Mouse (Mus musculus) kidney, embryonic 16.5 days (tissue): ENCODE measurements at regions not wholly inside any gene's neighbourhood (a gene's known extent, or its start where the extent isn't known, plus 50 kb on each side); places are given as distances from the start of the nearest gene placed in this dataset.

Experiments used
- ATAC-seq: fragments of 200-750 bp; cut with Nextera tagmentation; 2 replicates; pipeline ENCODE4 v1.8.0; 2017; ENCODE audit warnings: moderate TSS enrichment; ENCODE audit not compliant: low FRiP score, low TSS enrichment
- H3K27ac ChIP-seq: fragments of 300-500 bp; sonication (generic); 2 replicates; pipeline ENCODE4 v1.5.1; 2014; ENCODE audit warnings: low read length
- H3K27me3 ChIP-seq: fragments of 300-500 bp; sonication (generic); 2 replicates; pipeline ENCODE4 v1.6.1; 2014; ENCODE audit warnings: low read length, control low read depth, mixed read lengths; ENCODE audit not compliant: insufficient read depth
- H3K36me3 ChIP-seq: fragments of 300-500 bp; sonication (generic); 2 replicates; pipeline ENCODE4 v1.6.1; 2014; ENCODE audit warnings: low read length, control low read depth, mixed read lengths; ENCODE audit not compliant: insufficient read depth
- H3K4me1 ChIP-seq: fragments of 300-500 bp; sonication (generic); 2 replicates; pipeline ENCODE4 v1.6.1; 2014; ENCODE audit warnings: low read length, control low read depth, mixed read lengths; ENCODE audit not compliant: insufficient read depth
- H3K4me2 ChIP-seq: fragments of 300-500 bp; sonication (generic); replicated peaks from 2 replicates; pipeline ENCODE4 v1.6.1; 2014; ENCODE audit warnings: low read depth, low read length
- H3K4me3 ChIP-seq: fragments of 300-500 bp; sonication (generic); 2 replicates; pipeline ENCODE4 v1.5.1; 2014; ENCODE audit warnings: mild to moderate bottlenecking, low read length
- H3K9ac ChIP-seq: fragments of 300-500 bp; sonication (generic); replicated peaks from 2 replicates; pipeline ENCODE4 v1.6.1; 2014; ENCODE audit warnings: low read length
- H3K9me3 ChIP-seq: fragments of 300-500 bp; sonication (generic); 2 replicates; pipeline ENCODE4 v1.6.1; 2016; ENCODE audit warnings: low read length, control low read depth
- WGBS: fragments of 180-500 bp; shearing (Covaris S2); extraction: QIAGEN DNeasy Blood & Tissue Kit; methylation state at CpG from one replicate; pipeline ENCODE4 v1.1.7; 2014; 5-methylcytosine and 5-hydroxymethylcytosine counted together

- no peaks in the 10 kb centered on the region for H3K9me3 ChIP-seq
- no peak for ATAC-seq
- no peak overlapping the region for H3K9ac ChIP-seq
- H3K27me3 ChIP-seq = no peaks in the 10 kb centered on the region
- no peaks in the 10 kb centered on the region for H3K36me3 ChIP-seq
- no peak overlapping the region for H3K27ac ChIP-seq
- H3K4me1 ChIP-seq = no peaks in the 10 kb centered on the region
- no peak overlapping the region for H3K4me3 ChIP-seq
- no peak overlapping the region for H3K4me2 ChIP-seq
- 79% methylated on average over 5 of the region's 5 CpGs for WGBS
Observed at GRCm38 (mm10) chr5:100248611-100249010, 89.0 kb upstream of the Tmem150c start.

DNA sequence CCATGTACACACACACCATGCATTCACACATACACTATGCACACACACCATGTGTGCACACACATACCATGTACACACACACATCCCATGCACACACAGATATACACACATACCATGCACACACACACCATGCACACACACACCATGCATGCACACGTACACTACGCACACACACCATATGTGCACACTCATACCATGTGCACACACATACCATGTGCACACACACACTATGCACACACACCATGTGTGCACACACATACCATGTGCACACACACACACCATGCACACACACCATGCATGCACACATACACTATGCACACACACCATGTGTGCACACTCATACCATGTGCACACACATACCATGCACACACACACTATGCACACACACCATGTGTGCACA is 87.1 kb upstream of the Tmem150c start:
- WGBS = 95% methylated on average over 2 of the region's 2 CpGs
- no peaks in the 10 kb centered on the region for H3K4me1 ChIP-seq
- H3K36me3 ChIP-seq = no peaks in the 10 kb centered on the region
- H3K4me2 ChIP-seq = no peak overlapping the region
- H3K27ac ChIP-seq = no peak overlapping the region
- H3K27me3 ChIP-seq = no peaks in the 10 kb centered on the region
- H3K9ac ChIP-seq = no peak overlapping the region
- H3K9me3 ChIP-seq = 0 out of 2 replicates have a peak, but pooled peaks cover 2% of the 10 kb centered on the region
- ATAC-seq = no peak
- H3K4me3 ChIP-seq = no peak overlapping the region

GRCm38 (mm10) chr5:100244811-100245210 is 85.2 kb upstream of the Tmem150c start:
- no peak for ATAC-seq
- Histone ChIP-seq H3K36me3 (no peaks in the 10 kb centered on the region), H3K9ac (no peak overlapping the region), H3K4me1 (no peaks in the 10 kb centered on the region), H3K9me3 (peaks cover 6% of the 10 kb centered on the region; the same call in 1 of the 2 replicates), H3K27ac (no peak overlapping the region), H3K27me3 (no peaks in the 10 kb centered on the region), H3K4me3 (no peak overlapping the region), H3K4me2 (no peak overlapping the region)
- WGBS = 68% methylated on average over 3 of the region's 3 CpGs

DNA sequence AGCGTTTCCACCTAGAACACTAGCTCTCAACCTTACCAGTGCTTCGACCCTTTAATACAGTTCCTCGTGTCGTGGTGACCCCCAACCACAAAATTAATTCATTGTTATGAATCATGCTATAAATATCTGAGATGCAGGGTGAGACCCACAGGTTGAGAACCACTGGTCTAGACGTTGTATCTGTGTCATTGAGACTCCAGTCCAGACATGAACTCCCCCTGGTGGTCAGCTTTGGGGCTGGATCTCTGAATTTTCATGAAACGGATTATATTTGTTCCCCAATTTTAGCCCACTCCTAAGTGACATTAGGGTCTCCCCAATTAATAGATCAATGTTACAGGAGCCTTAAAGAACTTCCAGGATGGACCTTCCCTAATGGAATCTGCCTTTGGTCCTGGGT is 81.3 kb upstream of the Tmem150c start:
- Histone ChIP-seq H3K9me3 (peaks cover 6% of the 10 kb centered on the region; the same call in 1 of the 2 replicates), H3K4me1 (no peaks in the 10 kb centered on the region), H3K4me2 (no peak overlapping the region), H3K4me3 (no peak overlapping the region), H3K36me3 (no peaks in the 10 kb centered on the region), H3K27ac (no peak overlapping the region), H3K27me3 (no peaks in the 10 kb centered on the region), H3K9ac (no peak overlapping the region)
- WGBS = 73% methylated on average over 6 of the region's 6 CpGs
- no peak for ATAC-seq

GRCm38 (mm10) chr5:100239632-100240031 is 80.0 kb upstream of the Tmem150c start:
- Histone ChIP-seq H3K27me3 (no peaks in the 10 kb centered on the region), H3K9me3 (peaks cover 6% of the 10 kb centered on the region; the same call in 1 of the 2 replicates), H3K27ac (no peak overlapping the region), H3K4me2 (no peak overlapping the region), H3K4me1 (no peaks in the 10 kb centered on the region), H3K4me3 (no peak overlapping the region), H3K36me3 (no peaks in the 10 kb centered on the region), H3K9ac (no peak overlapping the region)
- WGBS = 80% methylated on average over 7 of the region's 7 CpGs
- ATAC-seq = no peak

- Histone ChIP-seq H3K4me2 (no peak overlapping the region), H3K27ac (no peak overlapping the region), H3K4me3 (no peak overlapping the region), H3K9ac (no peak overlapping the region), H3K27me3 (no peaks in the 10 kb centered on the region), H3K4me1 (no peaks in the 10 kb centered on the region), H3K9me3 (peaks cover 6% of the 10 kb centered on the region; the same call in 1 of the 2 replicates), H3K36me3 (no peaks in the 10 kb centered on the region)
- WGBS = 81% methylated on average over 15 of the region's 15 CpGs
- ATAC-seq = no peak
Observed at GRCm38 (mm10) chr5:100238287-100239036, 78.9 kb upstream of the Tmem150c start.

DNA sequence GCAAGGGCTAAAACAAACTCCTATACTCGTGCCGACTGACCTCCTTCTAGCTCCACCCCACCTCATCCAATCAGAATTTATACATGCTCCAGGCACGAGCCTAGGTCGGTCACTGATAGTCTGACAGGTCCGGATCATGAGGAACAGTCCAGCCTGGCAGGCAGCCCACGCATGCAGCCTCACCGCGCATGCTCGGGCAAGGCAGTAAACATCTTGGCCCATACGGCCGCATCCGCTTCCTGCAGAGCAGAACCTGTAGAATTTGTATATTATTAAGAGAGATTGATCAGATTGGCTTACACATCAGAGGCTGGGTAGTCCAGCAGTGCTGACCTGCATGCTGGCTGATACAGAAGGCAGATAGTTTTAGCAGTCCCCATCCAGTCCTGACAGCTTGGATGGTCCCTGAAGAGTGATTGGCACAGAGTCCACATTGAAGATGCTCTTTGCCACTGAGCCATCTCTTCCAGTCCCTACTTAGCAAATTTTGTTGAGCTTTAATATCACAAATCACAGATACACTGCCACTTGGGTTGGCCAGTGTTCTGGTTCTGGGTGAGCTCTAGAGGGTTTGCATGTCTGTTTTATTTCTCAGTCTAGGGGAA is 78.2 kb upstream of the Tmem150c start:
- no peak overlapping the region for H3K4me2 ChIP-seq
- H3K4me1 ChIP-seq = no peaks in the 10 kb centered on the region
- no peaks in the 10 kb centered on the region for H3K27me3 ChIP-seq
- 90% methylated on average over 12 of the region's 12 CpGs for WGBS
- no peaks in the 10 kb centered on the region for H3K36me3 ChIP-seq
- ATAC-seq = no peak
- H3K27ac ChIP-seq = no peak overlapping the region
- H3K9ac ChIP-seq = no peak overlapping the region
- H3K4me3 ChIP-seq = no peak overlapping the region
- peaks cover 6% of the 10 kb centered on the region; the same call in 1 of the 2 replicates for H3K9me3 ChIP-seq

- H3K27me3 ChIP-seq = no peaks in the 10 kb centered on the region
- ATAC-seq = no peak
- H3K9ac ChIP-seq = no peak overlapping the region
- peaks cover under 1% of the 10 kb centered on the region; the same call in 1 of the 2 replicates for H3K9me3 ChIP-seq
- no peak overlapping the region for H3K4me2 ChIP-seq
- H3K4me1 ChIP-seq = no peaks in the 10 kb centered on the region
- no peak overlapping the region for H3K27ac ChIP-seq
- no peak overlapping the region for H3K4me3 ChIP-seq
- no peaks in the 10 kb centered on the region for H3K36me3 ChIP-seq
- 95% methylated on average over 17 of the region's 17 CpGs for WGBS
Observed at GRCm38 (mm10) chr5:100236277-100236676, 76.7 kb upstream of the Tmem150c start.

GRCm38 (mm10) chr5:100232076-100232475 is 72.5 kb upstream of the Tmem150c start:
- no peak overlapping the region for H3K4me2 ChIP-seq
- H3K27ac ChIP-seq = no peak overlapping the region
- no peaks in the 10 kb centered on the region for H3K27me3 ChIP-seq
- no peaks in the 10 kb centered on the region for H3K36me3 ChIP-seq
- no peaks in the 10 kb centered on the region for H3K4me1 ChIP-seq
- ATAC-seq = no peak
- H3K9me3 ChIP-seq = no peaks in the 10 kb centered on the region
- no peak overlapping the region for H3K4me3 ChIP-seq
- H3K9ac ChIP-seq = no peak overlapping the region
- WGBS = 76% methylated on average over 7 of the region's 7 CpGs

DNA sequence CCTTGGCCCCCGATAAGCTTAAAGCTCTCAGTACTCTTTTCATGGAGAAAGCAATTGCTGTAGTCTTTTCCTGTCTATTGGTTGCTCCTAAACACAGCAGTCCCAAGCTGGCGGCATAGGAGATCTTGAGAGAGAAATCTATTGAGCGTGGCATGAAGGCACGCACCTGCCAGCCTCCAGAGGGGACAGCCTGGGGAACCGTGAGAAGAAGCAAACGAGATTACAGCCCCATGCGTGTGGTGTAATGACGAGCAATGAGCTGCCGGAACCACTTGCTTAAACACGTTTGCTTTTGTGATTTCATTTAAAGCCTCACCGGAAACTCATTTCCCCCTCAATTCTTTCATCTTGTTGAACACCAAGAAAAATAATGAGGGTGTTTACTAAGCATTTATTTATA is 72.0 kb upstream of the Tmem150c start:
- no peaks in the 10 kb centered on the region for H3K27me3 ChIP-seq
- no peak overlapping the region for H3K4me2 ChIP-seq
- H3K36me3 ChIP-seq = no peaks in the 10 kb centered on the region
- no peak overlapping the region for H3K9ac ChIP-seq
- H3K4me1 ChIP-seq = 0 out of 2 replicates have a peak, but pooled peaks cover 4% of the 10 kb centered on the region
- no peak overlapping the region for H3K27ac ChIP-seq
- H3K9me3 ChIP-seq = no peaks in the 10 kb centered on the region
- no peak for ATAC-seq
- WGBS = 60% methylated on average over 11 of the region's 11 CpGs
- no peak overlapping the region for H3K4me3 ChIP-seq
